Mouse (Mus musculus) leukemia stem cell, adult 10-12 weeks (primary cell): ENCODE data around the gene 1700001C19Rik. TPM values are rescaled to one million over a fixed set of nuclear protein-coding genes. Genes with fewer than 3 reads are reported as not detected.

Experiments
- polyA plus RNA-seq: library from polyadenylated mRNA; stranded (reverse); fragments of >175 nt; gene quantifications from 2 replicates; pipeline ENCODE4 v1.2.3, GENCODE M21; 2012; ENCODE audit warnings: low replicate concordance

Gene 1700001C19Rik
- 0.21 TPM in 1 of 2 replicates, not detected in the other for polyA plus RNA-seq

GRCm38 (mm10) chr17:47436907-47437547 lies at the start of gene 1700001C19Rik:
Gene 1700001C19Rik, minus strand, starts transcription at chr17:47437376.

GRCm38 (mm10) chr17:47436156-47436906 lies 845 bp downstream of the 1700001C19Rik start, which contains the start of gene AI661453:
Gene AI661453, plus strand, starts transcription at chr17:47436615.

GRCm38 (mm10) chr17:47400451-47400850 lies 36.7 kb downstream of the 1700001C19Rik start, which contains the start of gene Guca1a:
Gene Guca1a, minus strand, starts transcription at chr17:47400584.

GRCm38 (mm10) chr17:47385145-47385544 lies 52.0 kb downstream of the 1700001C19Rik start, which contains the start of gene Guca1b:
Gene Guca1b, plus strand, starts transcription at chr17:47385393.

GRCm38 (mm10) chr17:47368401-47369086 lies 68.6 kb downstream of the 1700001C19Rik start, which contains the start of gene Mrps10:
Gene Mrps10, plus strand, starts transcription at chr17:47368887.

Other genes with a start within 250 kb of the 1700001C19Rik start
- 10.9 and 19.5 TPM in 2 replicates for gene Mrps10, start 68.5 kb downstream of the 1700001C19Rik start, polyA plus RNA-seq
- not detected in 2 replicates for gene Guca1b, start 52.0 kb downstream of the 1700001C19Rik start, polyA plus RNA-seq
- 0.92 and 2.2 TPM in 2 replicates for gene Guca1a, start 36.8 kb downstream of the 1700001C19Rik start, polyA plus RNA-seq
- 0.10 and 0.21 TPM in 2 replicates for gene AI661453, start 761 bp downstream of the 1700001C19Rik start, polyA plus RNA-seq
- gene Taf8, start 64.9 kb upstream of the 1700001C19Rik start, polyA plus RNA-seq = 28.5 and 31.0 TPM in 2 replicates
- 391 and 612 TPM in 2 replicates for gene Ccnd3, start 67.7 kb upstream of the 1700001C19Rik start, polyA plus RNA-seq
- 43.6 and 59.9 TPM in 2 replicates for gene Bysl, start 174.1 kb upstream of the 1700001C19Rik start, polyA plus RNA-seq
- gene Med20, start 174.2 kb upstream of the 1700001C19Rik start, polyA plus RNA-seq = 1.4 and 7.2 TPM in 2 replicates
- 0.14 TPM in 1 of 2 replicates, not detected in the other for gene Gm20517, start 174.2 kb upstream of the 1700001C19Rik start, polyA plus RNA-seq
- 27.1 and 34.3 TPM in 2 replicates for gene Usp49, start 193.3 kb upstream of the 1700001C19Rik start, polyA plus RNA-seq